Mouse (Mus musculus): Measurements from ENCODE around the gene Gm20388.

GRCm38 (mm10) chr8:120051908-120052307 lies 141.3 kb downstream of the Gm20388 start:
- TF ChIP-seq CTCF (conservative IDR thresholded peaks at IDR 0.05; ENCODE audit: insufficient read depth, insufficient read length, low read depth, low read length) (no peak), POLR2A (IDR thresholded peaks at IDR 0.05; ENCODE audit: low read depth, low read length) (no peak)

Measured in kidney, adult 2 months (tissue).